Mouse (Mus musculus): Measurements from ENCODE around the gene Fcer1g. TPM values are rescaled to one million over a fixed set of nuclear protein-coding genes. Genes with fewer than 3 reads are reported as not detected.

Fcer1g gene
- polyA plus RNA-seq, 1 experiment, result 0.91 TPM

DNA sequence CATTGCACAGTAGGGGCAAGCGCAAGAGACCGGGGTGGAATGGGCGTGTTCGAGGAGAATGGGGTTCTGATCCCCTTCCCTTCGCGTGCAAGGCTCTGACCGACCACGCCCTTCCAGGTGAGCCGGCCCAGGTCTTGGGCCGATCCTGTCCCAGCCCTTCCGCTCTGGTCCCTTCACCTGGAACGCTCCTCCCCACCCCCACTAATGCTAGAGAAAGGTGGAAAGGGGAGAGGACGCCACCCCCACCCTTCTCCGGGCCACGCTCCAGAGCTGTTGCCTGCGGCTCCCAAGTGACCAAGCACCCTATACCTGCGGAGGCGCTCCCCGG, 36.4 kb upstream of the Fcer1g start:
- no peaks in the 10 kb centered on the region for H3K9me3 ChIP-seq (replicated peaks; ENCODE audit: control insufficient read depth, insufficient read depth, low read length, poor library complexity, severe bottlenecking)
- H3K36me3 ChIP-seq (ENCODE audit: control insufficient read depth, insufficient read depth, low read length, poor library complexity, severe bottlenecking), result peaks cover 20% of the 10 kb centered on the region
- peak overlapping the region; percentile 12; the same call in 1 of the 2 replicates for H3K27ac ChIP-seq (ENCODE audit: insufficient read depth, low read length)
- peaks cover 1% of the 10 kb centered on the region for H3K4me1 ChIP-seq (ENCODE audit: control insufficient read depth, insufficient read depth, low read length)
- no peaks in the 10 kb centered on the region for H3K27me3 ChIP-seq (ENCODE audit: control insufficient read depth, insufficient read depth, low read length, poor library complexity, severe bottlenecking)
- H3K4me3 ChIP-seq (ENCODE audit: low read depth, low read length), result peak overlapping the region; percentile 85
- TF ChIP-seq CTCF (IDR thresholded peaks at IDR 0.05; ENCODE audit: low read depth, low read length) (no peak), EP300 (IDR thresholded peaks at IDR 0.05; ENCODE audit: insufficient read depth, low read depth, low read length) (peak; percentile 8; the same call in 1 of the 2 replicates)
- peak overlapping the region; percentile 54 for H3K9ac ChIP-seq (ENCODE audit: low read depth, poor library complexity, severe bottlenecking)

- peak within 1 kb of the TSS; percentile 54 for H3K9ac ChIP-seq (ENCODE audit: low read depth, poor library complexity, severe bottlenecking)
- TF ChIP-seq CTCF (IDR thresholded peaks at IDR 0.05; ENCODE audit: low read depth, low read length), result no peak
- TF ChIP-seq EP300 (IDR thresholded peaks at IDR 0.05; ENCODE audit: insufficient read depth, low read depth, low read length), result peak; percentile 53; the same call in 1 of the 2 replicates
- peak; percentile 97 for TF ChIP-seq POLR2A (IDR thresholded peaks at IDR 0.05; ENCODE audit: insufficient read depth, low read length)
- peak within 1 kb of the TSS; percentile 85 for H3K4me3 ChIP-seq (ENCODE audit: low read depth, low read length)
- peak within 1 kb of the TSS; percentile 55 for H3K27ac ChIP-seq (ENCODE audit: insufficient read depth, low read length)
- H3K9me3 ChIP-seq (replicated peaks; ENCODE audit: control insufficient read depth, insufficient read depth, low read length, poor library complexity, severe bottlenecking), result no peaks in the 10 kb centered on the region
- no peaks in the 10 kb centered on the region for H3K27me3 ChIP-seq (ENCODE audit: control insufficient read depth, insufficient read depth, low read length, poor library complexity, severe bottlenecking)
- H3K36me3 ChIP-seq (ENCODE audit: control insufficient read depth, insufficient read depth, low read length, poor library complexity, severe bottlenecking), result peaks cover 14% of the 10 kb centered on the region
- peaks cover 1% of the 10 kb centered on the region for H3K4me1 ChIP-seq (ENCODE audit: control insufficient read depth, insufficient read depth, low read length)
Measured at GRCm38 (mm10) chr1:171269848-171270572, 35.8 kb upstream of the Fcer1g start, which contains the start of gene B4galt3. Gene B4galt3 (plus strand): TSS chr1:171270328.

- H3K36me3 ChIP-seq (ENCODE audit: control insufficient read depth, insufficient read depth, low read length, poor library complexity, severe bottlenecking), result peaks cover 5% of the 10 kb centered on the region; the same call in 1 of the 2 replicates
- TF ChIP-seq POLR2A (IDR thresholded peaks at IDR 0.05; ENCODE audit: insufficient read depth, low read length), result no peak
- no peak for TF ChIP-seq EP300 (IDR thresholded peaks at IDR 0.05; ENCODE audit: insufficient read depth, low read depth, low read length)
- TF ChIP-seq CTCF (IDR thresholded peaks at IDR 0.05; ENCODE audit: low read depth, low read length), result no peak
- H3K27me3 ChIP-seq (ENCODE audit: control insufficient read depth, insufficient read depth, low read length, poor library complexity, severe bottlenecking), result no peaks in the 10 kb centered on the region
Measured at GRCm38 (mm10) chr1:171268341-171268740, 34.2 kb upstream of the Fcer1g start.

DNA sequence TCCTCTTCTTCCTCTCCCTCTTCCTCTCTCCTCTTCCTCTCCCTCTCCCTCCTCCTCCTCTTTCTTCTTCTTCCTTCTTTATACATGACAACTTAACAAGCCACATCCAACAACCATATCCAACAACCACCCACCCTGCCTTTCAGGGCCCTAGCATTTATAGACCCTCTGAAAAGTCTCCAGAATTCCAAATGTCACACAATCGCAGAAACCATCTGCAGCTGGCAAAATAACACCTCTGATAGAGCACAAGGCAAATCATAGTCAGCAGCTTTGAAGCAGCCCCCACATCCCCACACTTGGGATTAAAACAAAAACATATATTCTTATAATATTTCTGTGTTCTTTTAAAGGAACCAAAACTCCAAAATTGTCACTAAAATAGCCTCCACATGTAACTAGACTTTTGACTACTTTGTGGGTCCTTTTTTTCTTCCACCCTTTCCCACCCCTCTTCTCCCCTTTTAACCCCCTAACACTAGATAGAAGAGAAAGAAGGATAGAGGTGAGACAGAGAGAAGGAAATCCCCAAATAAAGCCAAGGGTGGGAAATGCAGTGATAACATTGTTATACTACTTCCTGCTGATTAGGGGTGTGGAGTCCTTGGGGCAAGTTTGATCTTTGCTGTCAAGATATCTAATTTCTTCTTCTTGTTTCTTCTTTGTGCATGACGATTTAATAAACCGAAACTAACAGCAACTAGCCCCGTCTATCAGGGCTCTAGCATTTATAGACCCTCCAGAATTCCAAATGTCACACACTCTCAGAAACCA, 32.0 kb upstream of the Fcer1g start:
- H3K27me3 ChIP-seq (ENCODE audit: control insufficient read depth, insufficient read depth, low read length, poor library complexity, severe bottlenecking), result no peaks in the 10 kb centered on the region
- peaks cover under 1% of the 10 kb centered on the region for H3K4me1 ChIP-seq (ENCODE audit: control insufficient read depth, insufficient read depth, low read length)
- no peaks in the 10 kb centered on the region for H3K9me3 ChIP-seq (replicated peaks; ENCODE audit: control insufficient read depth, insufficient read depth, low read length, poor library complexity, severe bottlenecking)
- no peaks in the 10 kb centered on the region for H3K36me3 ChIP-seq (ENCODE audit: control insufficient read depth, insufficient read depth, low read length, poor library complexity, severe bottlenecking)
- TF ChIP-seq CTCF (IDR thresholded peaks at IDR 0.05; ENCODE audit: low read depth, low read length) (no peak), POLR2A (IDR thresholded peaks at IDR 0.05; ENCODE audit: insufficient read depth, low read length) (no peak), EP300 (IDR thresholded peaks at IDR 0.05; ENCODE audit: insufficient read depth, low read depth, low read length) (no peak)
- no peak overlapping the region for H3K4me3 ChIP-seq (ENCODE audit: low read depth, low read length)
- H3K27ac ChIP-seq (ENCODE audit: insufficient read depth, low read length), result no peak overlapping the region
- no peak overlapping the region for H3K9ac ChIP-seq (ENCODE audit: low read depth, poor library complexity, severe bottlenecking)

More at GRCm38 (mm10) chr1:171268341-171268740, 34.2 kb upstream of the Fcer1g start:
- Histone ChIP-seq H3K4me3 (ENCODE audit: low read depth, low read length) (no peak overlapping the region), H3K4me1 (ENCODE audit: control insufficient read depth, insufficient read depth, low read length) (peaks cover 1% of the 10 kb centered on the region), H3K27ac (ENCODE audit: insufficient read depth, low read length) (0 out of 2 replicates have a peak overlapping the region, but pooled peaks have one; percentile 26), H3K9ac (ENCODE audit: low read depth, poor library complexity, severe bottlenecking) (no peak overlapping the region), H3K9me3 (replicated peaks; ENCODE audit: control insufficient read depth, insufficient read depth, low read length, poor library complexity, severe bottlenecking) (no peaks in the 10 kb centered on the region)

DNA sequence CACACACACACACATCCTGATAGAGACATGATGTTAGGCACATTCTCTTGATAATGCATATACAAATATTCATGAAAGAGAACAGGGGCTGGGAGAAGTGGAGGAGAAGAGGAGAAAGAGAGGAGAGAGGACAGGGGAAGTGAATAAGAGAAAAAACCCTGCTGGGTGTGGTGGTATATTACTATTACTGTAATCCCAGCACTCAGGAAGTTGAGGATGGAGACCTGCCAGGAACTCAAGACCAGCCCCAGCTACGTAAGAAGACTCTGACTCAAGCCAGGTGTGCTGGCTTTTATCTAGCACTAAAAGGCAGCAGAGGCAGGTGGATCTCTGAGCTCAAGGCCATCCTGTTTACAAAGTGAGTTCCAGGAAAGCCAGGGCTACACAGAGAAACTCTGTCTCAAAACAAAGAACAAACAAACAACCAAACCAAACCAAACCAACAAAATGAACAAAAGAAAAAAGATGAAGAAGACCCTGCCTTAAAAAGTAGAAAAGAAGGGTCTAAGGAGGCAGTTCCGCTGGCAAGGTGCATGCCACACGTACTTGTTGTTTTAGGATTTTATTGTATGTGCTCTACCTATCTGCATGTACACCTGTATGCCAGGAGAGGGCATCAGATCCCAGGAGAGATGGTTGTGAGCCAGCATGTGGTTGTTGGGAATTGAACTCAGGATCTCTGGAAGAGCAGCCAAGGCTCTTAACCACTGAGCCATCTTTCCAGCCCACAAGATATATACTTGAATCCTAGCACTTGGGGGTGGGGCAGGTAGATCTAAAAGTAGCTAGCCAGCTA, 29.7 kb upstream of the Fcer1g start:
- no peak overlapping the region for H3K9ac ChIP-seq (ENCODE audit: low read depth, poor library complexity, severe bottlenecking)
- no peak for TF ChIP-seq EP300 (IDR thresholded peaks at IDR 0.05; ENCODE audit: insufficient read depth, low read depth, low read length)
- TF ChIP-seq POLR2A (IDR thresholded peaks at IDR 0.05; ENCODE audit: insufficient read depth, low read length), result no peak
- peak; percentile 19 for TF ChIP-seq CTCF (IDR thresholded peaks at IDR 0.05; ENCODE audit: low read depth, low read length)
- no peak overlapping the region for H3K27ac ChIP-seq (ENCODE audit: insufficient read depth, low read length)
- H3K9me3 ChIP-seq (replicated peaks; ENCODE audit: control insufficient read depth, insufficient read depth, low read length, poor library complexity, severe bottlenecking), result no peaks in the 10 kb centered on the region
- H3K4me1 ChIP-seq (ENCODE audit: control insufficient read depth, insufficient read depth, low read length), result no peaks in the 10 kb centered on the region
- H3K27me3 ChIP-seq (ENCODE audit: control insufficient read depth, insufficient read depth, low read length, poor library complexity, severe bottlenecking), result no peaks in the 10 kb centered on the region
- H3K36me3 ChIP-seq (ENCODE audit: control insufficient read depth, insufficient read depth, low read length, poor library complexity, severe bottlenecking), result no peaks in the 10 kb centered on the region
- H3K4me3 ChIP-seq (ENCODE audit: low read depth, low read length), result no peak overlapping the region
